Mouse (Mus musculus): ENCODE data around the gene Chit1. TPM values are rescaled to one million over a fixed set of nuclear protein-coding genes. Genes with fewer than 3 reads are reported as not detected.

Chit1 gene
- total RNA-seq, 2 experiments from 2014 or later = 0.17 TPM; not detected in 1

DNA sequence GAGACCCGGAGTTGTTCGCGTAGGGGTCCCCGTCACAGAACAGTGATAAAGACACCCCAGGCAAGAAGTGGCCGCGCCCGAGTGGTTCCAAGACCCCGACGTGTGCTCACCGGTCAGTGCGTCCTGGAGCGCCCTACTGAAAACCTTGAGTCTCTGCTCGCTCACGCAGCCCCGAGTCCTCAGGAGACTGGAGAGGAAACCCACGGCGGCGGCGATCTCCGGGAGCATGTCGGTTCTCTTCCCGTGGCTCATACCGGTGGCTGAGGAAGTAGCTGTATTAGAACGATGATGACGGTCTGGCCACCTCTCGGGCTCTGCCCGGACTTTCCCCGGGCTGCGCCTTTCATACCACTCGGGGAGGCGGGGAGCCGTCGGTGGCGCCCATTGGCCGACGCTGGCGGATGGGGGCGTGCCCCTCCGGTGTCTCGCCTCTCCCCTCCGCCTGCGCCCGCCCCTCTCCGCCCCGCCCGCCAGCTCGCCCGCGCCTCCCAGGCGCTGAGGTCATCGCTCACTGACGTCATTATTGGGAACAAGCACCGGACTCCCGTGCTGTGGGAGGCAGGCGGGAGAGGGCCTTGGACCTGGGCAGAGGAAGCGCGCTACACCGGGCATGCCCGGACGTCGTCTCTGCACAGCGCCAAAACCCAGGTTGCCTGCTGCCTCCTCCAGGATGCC, 32.1 kb upstream of the Chit1 start, which contains the start of gene Btg2:
Btg2 (minus strand) TSS at position 319 of the 675 bp plus-strand sequence.
- DNase-seq (ENCODE audit: low spot score in 2 of 2) = peak; percentile 95 to 97

DNA sequence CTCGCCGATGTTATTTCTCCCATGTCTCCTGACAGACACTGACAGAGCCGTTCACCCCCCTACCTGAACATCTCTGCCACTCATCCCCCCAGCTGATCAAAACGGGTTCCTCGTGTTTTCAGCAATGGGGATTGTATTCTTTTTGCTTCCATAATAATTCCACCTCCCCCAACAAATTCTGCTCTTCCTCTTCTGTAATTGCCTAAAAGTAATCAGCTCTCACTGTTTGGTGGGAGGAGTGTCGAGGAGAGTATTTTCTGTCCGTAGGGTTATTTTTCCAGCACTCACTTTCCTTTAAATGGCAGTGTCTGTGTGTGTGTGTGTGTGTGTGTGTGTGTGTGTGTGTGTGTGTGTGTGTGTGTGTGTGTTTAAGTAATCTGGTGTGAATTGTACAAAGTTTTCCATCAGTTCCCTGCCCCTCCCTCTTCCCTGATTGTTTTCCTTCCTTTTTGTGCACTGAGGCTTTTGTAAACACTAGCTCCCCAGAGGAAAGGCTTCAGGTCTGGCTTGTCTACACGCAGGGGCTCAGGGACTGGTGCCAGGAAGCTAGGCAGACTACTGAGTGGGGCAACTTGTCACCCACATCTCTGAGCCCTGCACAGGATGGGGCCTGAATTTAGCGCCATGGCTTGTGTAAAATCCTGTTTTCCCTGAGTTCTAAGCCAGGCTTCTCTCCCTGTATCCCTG, 31.4 kb upstream of the Chit1 start:
- no peak for DNase-seq (ENCODE audit: low spot score in 2 of 2)

DNA sequence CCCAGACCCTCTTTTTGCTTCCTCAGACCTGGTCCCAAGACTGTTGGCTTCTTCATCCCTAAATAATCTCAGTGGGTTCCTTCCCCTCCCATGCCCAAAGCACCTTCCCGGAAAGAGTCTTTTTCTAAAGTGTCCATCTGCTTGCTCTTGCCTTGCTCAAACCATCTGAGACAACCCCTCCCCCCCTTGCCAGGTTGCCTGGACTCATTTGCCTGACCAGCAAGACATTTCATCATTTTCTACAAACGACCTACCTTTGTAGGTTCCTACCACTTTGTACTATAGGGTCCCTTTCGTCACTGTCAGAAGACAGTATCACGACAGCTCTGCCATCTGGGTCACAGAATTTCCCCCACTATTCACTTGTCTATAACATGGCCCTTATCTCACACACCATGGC, 30.6 kb upstream of the Chit1 start:
- DNase-seq (ENCODE audit: low spot score in 2 of 2) = no peak

DNA sequence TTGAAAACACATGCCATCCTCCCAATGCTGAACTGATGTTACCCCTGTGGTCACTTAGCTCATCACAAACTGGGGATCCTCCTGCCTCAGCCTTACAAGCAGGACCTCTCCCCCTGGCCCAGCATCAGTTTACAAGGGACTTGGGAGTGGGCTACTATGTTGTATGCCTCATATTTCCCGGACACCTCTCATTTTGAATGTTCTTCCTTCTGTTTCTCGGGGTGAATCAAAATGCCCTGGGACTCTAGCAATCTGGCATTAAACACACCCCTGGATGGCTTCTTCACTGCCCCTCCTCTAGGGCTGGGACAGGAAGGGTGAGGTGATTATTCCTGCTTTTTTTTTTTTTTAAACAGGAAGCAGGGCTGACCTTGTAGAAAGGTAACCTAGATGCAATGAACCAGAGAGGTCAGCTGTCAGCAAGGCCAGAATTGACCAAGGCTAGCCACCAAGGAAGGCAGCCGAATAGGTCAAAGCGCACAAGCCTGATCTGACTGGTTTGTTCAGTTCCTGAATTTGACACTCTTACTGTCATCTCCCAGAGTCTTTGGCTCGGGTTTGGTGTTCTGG, 30.1 kb upstream of the Chit1 start:
- no peak for DNase-seq (ENCODE audit: low spot score in 2 of 2)

DNA sequence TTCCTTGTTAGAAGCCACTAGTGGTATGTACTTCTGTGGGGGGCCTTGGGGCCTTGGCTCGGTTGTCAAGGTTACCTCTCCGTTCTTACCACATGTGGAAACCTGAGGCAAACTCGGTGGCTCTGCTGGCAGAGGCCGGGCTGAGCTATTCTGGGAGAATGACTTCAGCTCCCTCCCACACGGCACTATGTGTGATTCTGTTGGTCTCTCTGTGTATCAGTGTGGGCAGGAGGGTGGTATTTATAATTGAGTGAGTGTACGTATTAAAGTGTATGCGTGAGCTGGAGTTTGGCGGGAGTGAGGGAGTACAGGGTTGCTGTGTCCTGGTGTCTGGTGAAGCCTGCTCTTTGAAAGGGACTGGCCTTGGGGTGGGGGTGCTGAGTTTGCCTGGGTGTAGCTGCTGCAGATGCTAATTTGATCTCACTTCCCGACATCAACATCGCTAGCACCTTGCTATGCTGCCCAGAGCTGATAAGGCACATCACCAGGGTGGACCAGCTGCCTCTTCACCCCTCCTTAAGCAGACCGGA, 28.0 kb upstream of the Chit1 start:
- DNase-seq (ENCODE audit: low spot score in 2 of 2) = peak; percentile 70 to 88

DNA sequence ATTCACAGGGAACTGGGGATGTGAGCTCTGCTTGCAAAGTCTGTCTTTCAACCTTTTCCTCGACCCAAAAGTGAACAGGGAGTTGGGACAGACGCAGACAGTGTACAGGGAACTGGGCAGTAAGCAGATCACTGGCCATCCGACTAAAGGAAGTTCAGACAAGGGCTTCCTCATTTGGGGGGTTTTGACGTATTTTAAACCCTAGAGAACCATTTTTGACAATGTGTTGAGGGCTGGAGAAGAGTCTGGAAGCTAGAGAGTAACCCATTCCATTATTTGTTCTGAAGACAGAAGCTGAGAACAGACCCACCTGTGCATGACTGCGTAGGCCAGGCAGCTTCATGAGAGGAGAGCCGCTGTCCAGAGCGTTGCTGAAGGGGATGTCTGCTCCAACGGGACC, 27.4 kb upstream of the Chit1 start:
- no peak for DNase-seq (ENCODE audit: low spot score in 2 of 2)

DNA sequence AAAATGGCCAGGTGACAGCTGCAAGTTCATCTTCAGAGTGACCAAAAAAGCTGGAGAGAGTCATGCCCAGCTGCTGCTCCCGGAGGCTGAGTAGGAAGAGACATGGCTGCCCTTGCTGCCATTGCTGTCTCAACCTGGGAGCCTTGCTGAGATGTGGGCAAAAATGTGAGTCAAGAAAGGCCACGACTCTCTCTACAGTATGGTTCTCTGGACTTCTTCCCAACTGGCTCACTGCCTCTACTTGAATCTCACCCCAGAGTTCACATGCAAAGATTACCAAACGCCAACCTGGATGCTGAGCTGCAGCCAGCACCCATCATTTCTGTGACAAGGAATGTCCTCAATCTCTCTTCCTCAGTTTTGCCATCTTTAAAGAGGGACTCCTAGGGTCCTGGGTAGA, 26.9 kb upstream of the Chit1 start:
- no peak for DNase-seq (ENCODE audit: low spot score in 2 of 2)

DNA sequence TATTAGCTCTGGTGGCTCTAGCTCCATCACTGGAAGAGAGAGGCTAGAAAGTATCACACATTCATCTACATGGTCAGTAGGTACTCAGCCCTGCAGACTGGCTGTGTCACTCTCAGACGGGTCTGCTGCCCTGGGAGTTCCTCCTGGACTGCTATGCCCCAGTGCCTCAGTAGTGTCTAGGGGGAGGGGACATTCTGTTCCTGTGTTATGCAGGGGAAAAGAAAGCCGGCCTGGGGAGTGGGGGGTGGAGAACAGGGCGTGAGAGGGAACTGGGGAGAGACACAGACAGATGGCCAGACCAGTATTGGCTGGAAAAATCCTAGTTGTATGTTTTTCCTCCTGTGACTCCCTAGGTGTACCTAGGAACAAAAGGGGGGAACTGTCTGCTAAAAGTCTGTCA, 25.0 kb upstream of the Chit1 start:
- no peak for DNase-seq (ENCODE audit: low spot score in 2 of 2)

DNA sequence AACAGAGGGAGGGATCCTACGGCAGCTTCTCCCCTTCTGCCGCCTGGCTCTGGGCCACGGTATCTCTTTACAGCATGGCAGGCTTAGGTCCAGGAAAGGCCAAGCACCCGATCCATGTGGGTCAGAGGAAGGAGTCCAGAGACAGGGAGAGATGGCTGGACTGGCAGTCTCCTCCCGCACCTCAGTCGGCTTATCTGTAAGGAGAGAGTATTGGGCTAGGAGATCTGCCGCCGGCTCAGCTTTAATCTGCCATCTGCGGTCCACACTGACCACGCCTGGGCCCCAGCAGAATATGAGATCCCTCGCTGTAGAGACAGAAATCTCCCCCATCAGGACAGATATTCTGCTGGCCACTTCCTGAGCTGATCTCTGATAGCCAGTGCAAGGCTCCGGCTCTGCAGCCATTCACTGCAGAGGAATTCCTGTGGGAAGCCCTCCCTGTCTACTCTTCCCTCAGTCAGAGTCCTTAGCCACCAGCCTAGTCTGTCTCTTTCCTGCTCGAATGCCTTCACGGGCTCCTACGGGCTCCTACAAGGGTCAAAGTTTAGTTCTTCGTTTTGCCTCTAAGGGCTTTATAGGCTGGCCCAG, 24.1 kb upstream of the Chit1 start:
- DNase-seq (ENCODE audit: low spot score in 2 of 2) = no peak

DNA sequence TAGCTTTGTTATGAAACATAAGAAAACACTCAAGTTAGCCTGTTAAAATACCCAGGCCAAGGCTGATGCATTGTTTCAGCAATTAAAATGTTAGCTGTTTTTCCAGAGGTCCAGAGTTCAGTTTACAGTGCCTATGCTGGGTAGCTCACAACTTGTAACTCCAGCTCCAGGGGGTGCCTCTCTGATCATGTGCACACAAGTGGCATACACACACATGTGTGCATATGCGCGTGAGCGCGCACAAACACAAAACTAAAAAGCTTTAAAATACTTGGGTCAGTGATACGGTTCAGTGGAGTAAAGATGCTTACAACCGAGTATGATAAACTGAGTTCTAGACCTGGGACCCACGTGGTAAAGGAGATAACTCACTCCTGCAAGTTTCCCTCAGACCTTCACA, 22.0 kb upstream of the Chit1 start:
- DNase-seq (ENCODE audit: low spot score in 2 of 2) = no peak

DNA sequence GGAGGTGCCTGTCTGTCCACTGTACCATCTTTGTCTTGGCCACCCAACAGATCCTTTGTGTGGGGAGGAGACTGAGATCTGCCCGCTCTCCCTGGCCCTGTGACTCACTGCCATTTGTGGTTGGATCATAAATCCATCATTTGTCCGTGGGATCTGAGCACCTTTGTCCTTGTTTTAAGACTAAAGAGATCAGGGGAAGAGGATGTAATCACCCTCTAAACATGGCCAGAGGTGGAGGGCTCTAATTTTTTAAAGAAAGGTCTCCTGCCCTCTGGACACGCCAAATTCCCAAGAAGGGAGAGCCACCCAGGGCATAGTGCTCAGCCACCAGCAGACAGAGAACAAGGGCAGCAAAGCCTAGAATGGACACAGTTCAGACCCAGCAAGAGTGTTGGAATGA, 19.2 kb upstream of the Chit1 start:
- no peak for DNase-seq (ENCODE audit: low spot score in 2 of 2)

DNA sequence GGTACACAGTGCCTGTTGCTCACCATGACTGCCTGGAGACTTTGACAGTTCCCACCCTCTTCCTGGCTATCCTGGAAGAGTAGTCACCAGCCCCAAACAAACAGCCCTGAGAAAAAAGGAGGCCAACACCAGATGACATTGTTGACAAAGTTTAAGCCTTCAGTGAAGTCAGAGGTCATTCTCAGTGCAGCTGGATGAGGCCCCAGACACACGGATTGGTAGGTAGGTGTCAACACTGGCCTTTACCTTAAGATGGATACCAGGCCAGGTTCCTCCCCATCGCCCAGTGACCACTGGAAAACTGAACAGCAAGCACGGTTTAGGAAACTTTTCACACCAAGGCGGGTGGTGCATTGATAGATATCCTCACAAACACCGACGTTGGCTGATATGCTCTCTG, 18.7 kb upstream of the Chit1 start:
- DNase-seq (ENCODE audit: low spot score in 2 of 2) = no peak

DNA sequence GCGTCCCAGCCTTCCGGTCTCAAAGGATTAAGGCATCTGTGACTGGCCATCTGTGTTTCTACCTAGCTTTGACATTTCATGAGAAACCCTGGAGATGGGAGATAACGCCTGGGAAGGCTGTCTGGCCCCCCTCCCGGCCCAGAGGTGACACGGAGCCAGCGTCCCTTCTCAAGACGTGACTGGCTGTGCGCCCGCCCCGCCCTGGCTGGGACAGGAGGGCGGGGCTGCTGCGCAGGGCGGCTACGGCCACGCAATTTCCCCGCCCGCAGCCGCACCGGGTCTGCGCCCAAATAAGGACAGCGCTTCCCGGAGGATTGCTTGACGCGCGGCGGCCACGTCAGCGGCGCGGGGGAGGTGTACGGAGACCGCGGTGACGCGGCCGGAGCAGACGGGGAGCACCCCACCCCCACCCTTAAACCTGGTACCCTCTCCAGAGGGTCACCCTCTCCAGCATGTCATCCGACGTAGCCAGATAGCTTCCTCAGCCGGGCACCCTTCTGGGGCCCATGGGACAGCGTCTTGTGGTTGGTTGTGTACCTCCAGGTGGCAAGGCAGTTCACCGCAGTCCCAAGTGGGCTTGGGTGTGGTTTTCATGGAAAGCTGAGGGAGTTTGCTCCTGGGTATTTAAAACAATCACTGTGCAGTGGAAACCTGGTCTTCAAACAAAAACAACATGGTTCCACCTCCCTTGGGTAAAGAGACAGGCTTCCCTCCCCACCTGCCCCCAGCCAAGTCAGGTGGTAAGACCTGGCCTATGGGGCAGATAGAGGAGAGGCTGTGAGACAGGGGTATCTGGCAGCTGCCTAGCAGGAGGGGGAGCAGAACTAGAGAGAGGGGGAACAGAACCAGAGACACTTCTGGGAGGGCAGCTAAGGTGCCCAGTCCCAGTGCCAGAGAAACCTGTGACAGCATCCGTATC, 17.9 kb upstream of the Chit1 start:
- DNase-seq (ENCODE audit: low spot score in 2 of 2) = peak; percentile 86 to 92

DNA sequence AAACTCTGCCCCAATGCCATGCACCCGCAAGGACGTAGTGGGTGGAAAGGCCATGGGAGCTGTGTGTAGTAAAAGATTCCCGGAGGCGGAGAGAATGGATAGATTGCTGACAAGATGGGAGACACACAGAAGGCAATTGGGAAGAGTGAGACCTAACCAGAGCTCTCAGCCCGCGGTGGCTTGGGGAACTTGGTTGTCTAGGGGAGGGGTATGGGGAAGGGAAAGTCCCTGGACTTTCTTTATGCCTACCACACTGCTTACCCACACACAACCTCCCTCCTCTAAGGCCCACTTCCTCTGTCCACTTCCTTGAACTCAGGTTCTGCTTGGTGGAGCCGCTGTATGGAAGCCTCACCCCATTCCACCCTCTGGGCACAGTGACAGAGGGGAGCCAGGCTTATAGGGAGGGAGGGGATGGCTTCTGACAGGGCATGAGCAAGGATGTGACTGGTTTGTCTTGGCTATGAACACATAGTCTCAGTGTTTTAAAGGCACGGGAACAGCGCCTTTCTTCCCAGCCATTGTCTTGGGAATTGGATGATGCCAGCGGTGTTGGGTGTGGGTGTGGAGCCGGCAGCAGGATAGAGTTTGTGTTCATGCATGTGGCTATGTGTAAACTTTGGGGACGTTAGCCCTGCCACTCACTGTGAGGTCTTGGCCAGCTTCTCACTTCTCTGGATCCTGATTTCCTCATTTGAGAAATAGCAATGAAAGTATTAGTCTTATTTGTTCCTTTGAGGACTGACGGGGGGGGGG, 17.1 kb upstream of the Chit1 start:
- DNase-seq (ENCODE audit: low spot score in 2 of 2) = no peak

DNA sequence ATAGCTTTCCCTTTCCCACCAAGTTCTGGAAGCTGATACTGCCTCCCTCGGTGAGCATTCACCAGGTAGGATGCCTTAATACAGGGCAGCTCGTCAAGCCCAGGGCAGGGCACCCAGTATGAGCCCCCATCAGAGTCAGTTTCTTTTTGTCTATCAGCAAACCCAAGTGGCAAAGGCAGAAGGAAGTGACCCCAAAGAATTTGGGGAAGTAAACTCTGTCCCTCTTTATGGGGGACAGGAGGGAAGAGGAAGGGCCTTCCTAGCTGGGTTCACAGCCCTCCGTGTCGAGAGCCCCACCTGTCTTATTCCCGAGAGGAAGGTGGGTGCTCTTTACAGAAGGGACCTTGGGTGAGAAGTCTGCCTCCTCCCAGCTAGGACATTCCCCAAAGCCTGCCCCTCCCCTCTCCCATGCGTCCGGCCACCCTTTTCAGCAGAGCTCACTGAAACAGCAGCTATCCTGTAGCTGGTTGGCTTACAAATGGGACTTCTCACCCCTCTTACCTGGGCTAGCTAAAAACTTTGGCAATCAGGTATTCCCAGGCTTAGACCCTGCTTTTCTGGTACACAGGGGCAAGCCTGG, 15.9 kb upstream of the Chit1 start:
- no peak for DNase-seq (ENCODE audit: low spot score in 2 of 2)

DNA sequence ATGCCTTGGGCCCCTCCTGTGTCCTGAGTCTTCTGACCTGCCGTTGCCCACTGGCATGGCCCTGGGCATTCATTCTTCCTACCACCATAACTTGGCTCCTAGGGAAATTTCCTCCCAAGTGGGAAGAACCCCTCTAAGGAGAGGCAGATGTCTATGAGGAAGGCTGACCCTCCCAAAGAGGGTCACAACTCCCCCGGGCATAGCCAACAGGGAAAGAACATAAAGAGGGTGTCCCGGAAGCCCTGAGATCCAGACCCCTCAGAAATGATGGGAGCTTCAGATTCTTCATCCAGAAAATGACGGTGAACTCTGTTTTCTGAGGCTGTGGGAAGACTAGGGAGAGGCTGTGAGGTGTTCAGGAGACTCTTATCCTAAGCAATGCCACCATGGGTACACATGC, 15.3 kb upstream of the Chit1 start:
- no peak for DNase-seq (ENCODE audit: low spot score in 2 of 2)

DNA sequence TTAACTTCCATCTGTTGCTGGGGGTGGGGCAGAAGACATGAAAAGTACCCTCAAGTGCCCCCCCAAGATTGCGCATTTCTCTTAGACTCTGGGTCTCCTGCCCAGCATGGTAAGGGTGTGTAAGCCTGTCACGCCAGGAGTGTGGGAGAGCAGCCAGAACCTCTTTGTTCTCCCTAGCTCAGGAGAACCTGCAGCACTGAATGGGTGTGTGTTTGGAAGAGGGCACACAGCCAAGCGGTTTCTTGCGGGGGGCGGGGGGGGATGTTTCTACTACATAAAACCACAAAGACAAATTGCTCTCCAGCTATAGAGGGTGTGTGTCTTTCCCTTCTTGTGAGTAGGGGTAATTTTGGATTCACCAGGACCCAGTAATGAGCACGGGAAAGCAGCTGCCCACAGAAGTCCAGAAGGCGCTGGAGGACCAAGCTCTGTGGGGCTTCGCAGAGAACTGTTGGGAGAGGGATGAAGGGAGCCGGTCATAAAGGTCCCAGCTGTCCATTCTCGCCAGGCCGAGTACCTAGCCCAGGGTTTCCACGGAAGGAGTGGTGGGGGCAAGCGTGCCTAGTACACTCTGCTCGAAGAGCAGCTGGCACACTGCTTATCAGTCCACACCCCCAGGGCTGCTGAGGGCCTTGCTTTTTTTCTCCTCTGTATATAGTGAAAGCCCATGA, 14.6 kb upstream of the Chit1 start:
- no peak for DNase-seq (ENCODE audit: low spot score in 2 of 2)

DNA sequence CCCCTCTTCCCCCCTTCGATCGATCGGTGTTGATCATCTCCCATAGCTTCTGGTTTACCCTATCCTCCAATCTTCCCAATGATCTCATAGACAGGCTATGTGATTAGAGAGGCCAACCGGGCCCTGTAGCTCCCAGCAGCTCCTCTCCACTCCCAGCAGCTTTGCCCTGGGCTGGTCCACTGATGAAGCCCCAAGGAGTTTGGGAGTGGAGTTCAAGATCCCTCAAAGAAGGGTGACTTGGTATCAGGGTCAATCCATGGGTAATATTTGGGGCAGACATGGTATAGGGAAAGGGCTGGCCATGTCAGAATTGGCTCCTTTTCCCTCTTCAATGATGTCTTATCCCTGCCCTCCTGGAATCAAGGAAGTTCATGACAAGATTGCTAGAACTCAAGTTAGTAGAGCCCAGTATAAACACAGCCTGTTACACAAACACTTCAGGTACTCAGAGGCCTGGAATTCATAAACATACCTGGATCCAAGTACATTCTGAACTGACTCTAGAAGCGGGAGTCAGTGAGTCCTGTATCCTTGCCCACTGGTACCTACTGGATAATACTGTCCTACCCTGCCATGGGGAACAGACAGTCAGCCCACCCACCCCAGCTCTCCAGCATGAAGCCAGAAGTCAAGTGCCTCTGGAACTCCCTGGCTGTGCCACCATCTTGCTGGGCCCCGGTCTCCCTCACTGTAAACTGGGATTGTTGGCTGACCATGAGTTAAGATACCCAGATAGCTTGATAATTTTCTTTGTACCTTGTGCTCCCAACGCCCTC, 13.8 kb upstream of the Chit1 start:
- DNase-seq (ENCODE audit: low spot score in 2 of 2) = no peak
